In the genomic region with DNA sequence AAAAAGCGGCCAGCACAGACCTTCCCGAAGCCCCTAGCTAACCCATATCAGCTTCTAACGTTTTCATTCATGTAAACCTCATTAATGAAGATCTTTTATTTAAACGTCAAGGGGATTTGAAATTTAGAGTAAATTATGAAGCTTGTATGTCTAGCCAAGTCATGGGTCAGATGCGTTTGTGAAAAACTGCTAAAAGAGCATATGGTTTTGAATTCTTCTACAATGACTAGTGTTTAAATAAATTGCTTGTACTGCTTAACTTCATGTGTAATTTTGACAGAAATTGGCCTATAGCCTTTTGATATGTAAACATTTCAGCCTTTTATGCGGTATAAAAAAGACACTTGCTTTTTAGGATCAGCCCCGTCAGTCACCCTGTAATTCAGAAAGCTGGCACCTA, we compare ENCODE assay signal across 21 mouse cellular contexts. TPM values are rescaled to one million over a fixed set of nuclear protein-coding genes. Genes with fewer than 3 reads are reported as not detected.
"Had no signal": no experiment of that assay in that cellular context is flagged by ENCODE, and none has a peak within 500 bp of the region (broad histone marks: within the 10 kb centered on the region; RNA-seq: fewer than 3 reads in every experiment).

No protein-coding gene starts in this region.

- H3K4me2 ChIP-seq: liver, embryonic 11.5 days; liver, embryonic 15.5 days; midbrain, embryonic 12.5 days; neural tube, embryonic 12.5 days had no signal

- H3K4me3 ChIP-seq: liver, embryonic 15.5 days; megakaryocyte, embryonic 14.5 days; midbrain, embryonic 12.5 days; neural tube, embryonic 12.5 days had no signal

- H3K27ac ChIP-seq: liver, embryonic 15.5 days; macrophage; midbrain, embryonic 12.5 days; neural tube, embryonic 12.5 days had no signal

- H3K4me1 ChIP-seq: liver, embryonic 15.5 days had no signal

- H3K9me3 ChIP-seq: liver, embryonic 15.5 days; midbrain, embryonic 12.5 days; neural tube, embryonic 12.5 days had no signal

- H3K9ac ChIP-seq: liver, embryonic 15.5 days; midbrain, embryonic 12.5 days; neural tube, embryonic 12.5 days had no signal

- H3K36me3 ChIP-seq: liver, embryonic 15.5 days; midbrain, embryonic 12.5 days; neural tube, embryonic 12.5 days had no signal

- DNase-seq: kidney, adult 18-20 months; kidney, postnatal 14 days; layer of hippocampus, adult 9-11 months; layer of hippocampus, postnatal 36 days; lung, adult 2 months; lung, postnatal 10 days; right cerebral cortex, postnatal 4 days; spleen, adult 18-20 months; thymus, adult 18-20 months; thymus, postnatal 25 days had no signal

RNA-seq across cellular contexts. Expression of gene Gsc, which starts 4.4 kb away (rescaled TPM):
- total RNA-seq: layer of hippocampus, postnatal 36 days; left cerebral cortex, adult 8-10 months; left cerebral cortex, postnatal 36 days; monocyte, adult 5-6 weeks; neutrophil, adult 5-6 weeks had no signal
- polyA plus RNA-seq: kidney, embryonic 14.5 days; liver, embryonic 15.5 days; macrophage had no signal
